Mouse (Mus musculus) G1E (cell line): ENCODE measurements at regions not wholly inside any gene's neighbourhood (a gene's known extent, or its start where the extent isn't known, plus 50 kb on each side); places are given as distances from the start of the nearest gene placed in this dataset.

Experiments used
- CTCF ChIP-seq: IDR thresholded peaks from 2 replicates; pipeline ENCODE4 v1.5.1; 2012; ENCODE audit warnings: low read depth, low read length, inconsistent platforms, mixed read lengths
- GATA1 ChIP-seq: IDR thresholded peaks from 2 replicates; pipeline ENCODE4 v1.6.1; 2012; ENCODE audit warnings: borderline replicate concordance, low read length, inconsistent platforms, mixed read lengths
- TAL1 ChIP-seq: conservative IDR thresholded peaks from 2 replicates; pipeline ENCODE4 v1.6.1; 2012; ENCODE audit warnings: low read depth, low read length, inconsistent platforms, mixed read lengths

DNA sequence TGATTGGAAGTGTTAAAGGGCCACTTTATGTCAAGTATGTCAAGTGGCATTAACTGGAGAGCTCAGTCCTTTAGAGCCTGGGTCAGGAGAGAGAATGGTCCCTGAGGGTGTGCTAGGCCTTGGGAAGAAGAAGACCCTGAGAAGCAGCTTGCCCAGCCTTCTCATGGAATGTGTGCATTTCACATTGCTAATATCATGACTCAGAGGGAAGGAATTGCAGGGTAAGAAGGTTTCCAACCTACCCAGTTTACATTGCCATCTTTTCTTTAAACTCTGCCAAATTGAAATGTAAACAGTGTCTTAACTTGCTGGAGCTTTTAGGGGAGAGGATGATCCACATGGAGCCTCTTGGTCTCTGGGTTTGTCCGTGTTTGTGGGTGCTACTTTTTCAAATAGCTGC, 117.9 kb upstream of the Sesn3 start:
- TF ChIP-seq CTCF: no peak
- TF ChIP-seq TAL1: no peak
- no peak for TF ChIP-seq GATA1
